Mouse (Mus musculus): ENCODE measurements around the gene Exosc9.

Exosc9 gene

DNA sequence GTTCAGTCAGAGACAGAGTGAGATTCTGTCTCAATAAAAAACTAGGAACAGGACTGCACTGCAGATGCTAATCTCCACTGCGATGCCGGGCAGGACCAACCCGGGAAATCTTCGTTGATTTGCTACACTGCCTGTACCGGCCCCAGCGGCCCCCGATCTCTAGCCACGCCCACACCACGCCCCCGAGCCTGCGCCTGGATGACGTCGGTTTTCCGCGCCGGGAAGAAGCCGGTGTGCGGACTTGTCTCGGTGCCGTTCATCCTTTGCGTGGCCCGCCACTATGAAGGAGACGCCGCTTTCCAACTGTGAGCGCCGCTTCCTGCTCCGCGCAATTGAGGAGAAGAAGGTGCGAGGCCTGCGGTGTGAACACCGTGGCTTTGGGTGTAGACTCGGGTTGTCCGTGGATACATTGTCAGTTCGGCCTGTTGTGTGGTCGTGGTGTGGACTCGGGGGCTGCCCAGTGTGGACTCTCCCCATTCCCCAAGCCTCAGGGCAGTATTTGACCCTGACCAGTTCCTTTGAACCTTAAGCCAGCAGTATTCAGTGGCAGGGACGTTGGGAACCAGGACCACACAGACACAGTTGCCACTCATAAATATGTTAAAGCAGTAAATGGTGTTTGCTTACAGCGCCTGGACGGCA is at the start of gene Exosc9:
TSS of gene Exosc9 (plus strand) at position 201 of the 642 bp plus-strand sequence.
- peak; percentile 95 for DNase-seq

DNA sequence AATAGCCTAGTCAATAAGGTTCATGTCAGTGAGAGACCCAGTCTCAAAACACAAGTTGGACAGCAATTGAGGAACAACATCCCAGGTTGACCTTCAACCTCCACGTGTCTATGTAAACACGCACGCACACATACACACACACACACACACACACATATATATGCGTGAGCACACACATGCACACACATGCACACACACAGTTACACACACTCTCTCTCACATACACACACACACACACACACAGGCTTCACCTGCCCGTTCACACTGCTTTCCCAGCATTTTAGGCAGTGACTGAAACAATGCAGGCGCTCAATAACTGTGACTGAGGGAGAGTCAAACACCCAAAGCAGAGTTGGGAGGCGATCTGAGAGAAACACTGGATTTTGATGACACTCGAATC is 47.1 kb upstream of the Exosc9 start:
- DNase-seq: no peak

DNA sequence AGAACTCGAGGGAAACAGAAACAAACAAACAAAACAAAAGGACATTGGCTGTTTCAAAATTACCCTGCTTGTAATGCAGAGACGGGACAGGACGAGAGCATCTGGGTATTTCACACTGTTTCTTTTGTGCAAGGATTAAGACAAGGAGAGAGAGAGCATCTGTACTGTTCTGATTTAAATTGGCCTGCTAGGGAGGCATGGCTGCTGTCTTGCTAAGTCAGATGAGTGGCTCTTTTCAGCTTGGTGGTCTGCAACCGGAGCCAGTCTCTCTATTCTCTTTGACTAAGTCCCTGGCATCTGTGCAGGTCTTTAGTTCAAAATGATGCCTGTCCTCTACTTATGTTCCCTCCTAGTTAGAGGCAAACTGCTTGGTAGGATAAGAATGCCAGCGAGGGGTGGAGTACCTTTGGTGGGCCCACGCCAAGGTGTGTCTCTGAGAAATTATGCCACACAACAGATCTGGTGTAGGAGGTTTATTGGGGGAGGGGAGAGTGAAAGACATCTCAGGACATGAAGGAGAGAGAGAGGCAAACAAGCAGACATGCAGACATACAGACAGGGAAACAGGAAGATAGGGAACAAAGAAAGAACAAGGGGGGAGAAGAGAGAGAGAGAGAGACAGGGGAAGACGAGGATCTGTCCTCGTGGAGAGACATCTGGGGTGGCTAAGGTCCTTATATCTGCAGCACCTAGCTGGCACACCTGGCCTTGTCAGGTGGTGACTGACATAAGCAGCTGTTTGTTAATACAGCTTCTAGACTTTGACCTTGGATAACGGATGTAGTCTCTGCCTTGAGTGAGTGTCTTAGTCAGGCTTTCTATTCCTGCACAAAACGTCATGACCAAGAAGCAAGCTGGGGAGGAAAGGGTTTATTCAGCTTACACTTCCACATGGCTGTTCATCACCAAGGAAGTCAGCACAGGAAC is 46.3 kb upstream of the Exosc9 start:
- no peak for DNase-seq

DNA sequence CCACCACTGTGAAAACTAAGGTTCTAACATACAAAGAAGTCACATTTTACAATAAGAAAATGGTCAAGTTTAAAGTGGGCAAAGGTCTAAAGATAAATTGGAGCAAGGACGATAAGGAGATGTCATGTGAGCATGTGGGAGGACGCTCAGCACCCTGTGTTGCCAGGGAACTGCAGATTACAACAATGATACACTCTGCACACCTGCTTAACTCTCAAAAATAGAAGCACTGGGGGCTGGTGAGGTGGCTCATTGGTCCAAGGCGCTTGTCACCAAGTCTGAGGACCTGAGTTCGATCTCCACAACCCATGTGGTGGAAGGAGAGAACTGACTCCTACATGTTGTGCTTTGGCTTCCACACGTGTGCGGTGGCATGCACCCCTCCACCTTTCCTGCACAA is 40.9 kb upstream of the Exosc9 start:
- DNase-seq: no peak

- DNase-seq: no peak
Observed at GRCm38 (mm10) chr3:36516196-36516595, 36.2 kb upstream of the Exosc9 start.

DNA sequence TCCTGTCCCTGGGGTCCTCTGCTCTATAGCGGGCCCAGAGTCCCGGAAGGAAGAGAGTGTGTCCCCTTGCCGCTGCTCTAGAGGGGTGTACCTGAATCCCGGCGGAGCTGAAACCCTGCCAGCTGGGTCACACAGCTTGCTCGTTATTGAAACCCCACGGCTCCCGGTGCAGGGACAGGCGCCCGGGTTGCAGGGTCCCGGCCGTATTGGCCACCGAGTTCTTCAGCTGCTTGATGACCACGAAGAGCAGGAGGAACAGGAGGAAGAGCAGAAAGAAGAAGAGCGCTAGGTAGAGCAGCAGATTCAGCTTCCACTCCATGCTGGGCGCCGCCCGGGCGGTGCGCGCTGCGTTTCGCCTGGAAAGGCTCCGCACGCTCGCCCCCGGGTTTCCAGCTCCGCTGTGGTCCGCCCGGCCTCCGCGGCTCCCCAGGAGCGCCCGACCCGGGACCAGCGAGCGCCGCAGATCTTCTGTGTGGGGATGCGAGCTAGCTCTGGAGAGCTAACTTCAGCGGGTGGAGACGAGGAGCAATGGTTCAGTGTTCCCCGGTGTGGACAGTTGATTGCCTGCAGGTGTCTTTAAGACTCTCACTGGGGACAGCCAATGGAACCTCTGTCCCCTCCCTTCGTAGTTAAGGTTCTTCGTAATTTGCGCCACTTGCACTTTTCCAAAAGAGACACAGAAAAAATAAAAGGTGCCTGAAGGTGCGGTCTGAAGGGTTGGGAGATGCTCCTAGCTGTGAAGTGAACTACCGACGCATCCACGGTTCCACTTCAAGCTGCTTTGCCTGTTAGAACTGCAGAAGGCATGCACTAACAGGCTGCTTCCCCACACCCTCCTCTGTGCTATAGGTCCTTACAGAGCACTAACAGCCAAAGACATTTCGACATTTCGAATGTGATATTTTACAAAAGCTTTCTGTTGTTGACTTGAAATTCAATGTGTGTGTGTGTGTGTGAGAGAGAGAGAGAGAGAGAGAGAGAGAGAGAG is 31.0 kb upstream of the Exosc9 start, which contains the start of gene Gm11549:
TSS of gene Gm11549 (minus strand) at position 741 of the 988 bp plus-strand sequence.
- DNase-seq: no peak

DNA sequence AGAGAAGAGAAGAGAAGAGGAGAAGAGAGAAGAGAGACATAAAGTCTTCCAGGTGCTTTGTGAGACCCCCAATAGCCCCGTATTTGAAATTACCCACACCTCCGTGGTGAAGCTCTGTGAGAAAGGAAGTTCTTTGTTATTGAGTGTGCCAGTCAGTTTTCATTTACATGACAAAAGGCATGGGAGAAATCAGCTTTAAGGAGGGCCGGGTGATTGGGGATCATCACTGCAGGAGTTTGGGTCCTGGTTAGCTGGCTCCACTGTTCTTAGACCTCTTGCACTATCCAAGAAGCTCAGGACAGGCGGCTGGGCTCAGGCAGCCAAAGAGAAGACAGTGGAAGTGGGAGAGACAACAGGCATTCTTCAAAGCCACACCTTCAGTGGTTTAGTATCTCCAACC is 30.3 kb upstream of the Exosc9 start:
- no peak for DNase-seq

GRCm38 (mm10) chr3:36524466-36524865 is 27.9 kb upstream of the Exosc9 start:
- no peak for DNase-seq

- DNase-seq: no peak
Observed at GRCm38 (mm10) chr3:36530345-36530744, 22.1 kb upstream of the Exosc9 start.

DNA sequence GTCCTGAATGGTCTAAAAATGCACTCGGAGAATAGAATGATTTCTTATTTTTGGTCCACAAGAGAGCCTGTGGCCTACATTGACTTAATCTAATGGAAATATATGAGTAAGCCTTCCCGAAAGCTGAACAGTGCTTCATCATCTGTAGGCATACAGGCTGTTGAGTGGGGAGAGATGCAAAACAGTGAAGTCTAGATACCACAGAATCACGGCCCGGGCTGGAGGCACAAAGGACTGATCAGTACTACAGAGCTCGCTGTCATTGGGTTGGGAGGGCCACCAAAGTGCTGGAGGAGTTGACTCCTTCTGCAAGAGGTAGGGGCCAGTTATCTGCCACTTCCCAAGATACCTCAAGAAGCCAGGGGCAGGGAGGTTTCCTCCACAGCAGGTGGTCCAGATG is 21.6 kb upstream of the Exosc9 start:
- DNase-seq: no peak

DNA sequence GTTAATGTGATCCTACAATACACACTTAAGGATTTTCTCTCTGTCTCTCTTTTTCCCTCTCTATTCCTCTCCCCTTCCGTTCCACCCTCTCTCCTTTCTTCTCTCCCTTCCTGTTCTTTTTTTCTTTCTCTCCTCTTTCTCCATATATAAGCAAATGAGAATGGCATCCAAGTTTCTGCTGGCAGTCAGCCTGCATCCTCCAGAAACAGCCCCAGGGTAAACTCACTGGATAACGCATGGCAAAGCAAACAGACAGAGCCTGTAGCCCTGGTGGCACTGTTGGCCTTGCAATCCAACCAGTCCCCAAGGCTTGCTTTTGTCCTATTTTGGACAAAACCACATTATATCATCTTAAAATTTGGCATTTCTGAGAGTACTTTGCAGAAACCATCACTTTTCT is 21.2 kb upstream of the Exosc9 start:
- no peak for DNase-seq

GRCm38 (mm10) chr3:36531979-36532542 is 20.3 kb upstream of the Exosc9 start:
- DNase-seq: no peak

DNA sequence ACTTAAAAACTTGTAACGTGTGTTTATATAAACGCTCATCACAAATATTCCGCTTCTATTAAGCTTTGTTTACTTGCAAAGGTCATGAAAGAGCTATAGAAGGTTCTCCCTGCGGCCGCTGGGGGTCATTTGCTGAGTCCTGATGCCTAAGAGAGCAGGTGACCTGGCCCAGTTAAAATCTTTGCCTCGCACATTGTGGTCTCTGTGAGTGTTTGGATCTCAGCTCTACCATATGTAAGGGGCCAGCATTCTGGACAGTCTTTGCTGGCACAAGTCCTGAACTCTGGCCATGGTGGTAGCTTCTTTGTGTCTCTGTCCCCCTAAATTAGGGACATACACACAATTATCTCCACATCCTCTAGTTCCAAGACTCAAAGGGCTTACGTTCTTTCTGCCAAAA is 19.7 kb upstream of the Exosc9 start:
- DNase-seq: no peak

- no peak for DNase-seq
Observed at GRCm38 (mm10) chr3:36533201-36533672, 19.2 kb upstream of the Exosc9 start.

DNA sequence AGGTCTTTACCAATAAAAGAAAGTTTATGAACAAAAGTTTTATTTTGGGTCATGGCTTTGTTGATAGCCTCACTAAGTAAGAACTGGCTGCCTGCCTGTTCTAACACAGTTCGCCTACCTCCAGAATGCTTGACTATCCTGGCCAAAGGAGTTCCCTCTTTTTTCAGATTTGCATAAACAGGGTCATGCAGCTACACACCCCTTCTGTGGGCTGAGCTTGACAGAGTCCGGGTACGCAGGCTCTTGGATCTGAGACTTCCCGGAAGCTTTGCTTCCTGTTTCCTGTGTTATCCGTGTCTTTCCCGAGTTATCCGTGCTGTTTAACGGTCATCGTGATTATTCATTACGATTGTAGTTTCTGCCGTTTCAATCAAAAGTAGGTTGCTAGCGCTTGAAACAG is 16.4 kb upstream of the Exosc9 start:
- no peak for DNase-seq

GRCm38 (mm10) chr3:36537701-36538470 is 14.5 kb upstream of the Exosc9 start:
- no peak for DNase-seq

- no peak for DNase-seq
Observed at GRCm38 (mm10) chr3:36540756-36541155, 11.7 kb upstream of the Exosc9 start.

- no peak for DNase-seq
Observed at GRCm38 (mm10) chr3:36541399-36541798, 11.0 kb upstream of the Exosc9 start.

GRCm38 (mm10) chr3:36544961-36545360 is 7.4 kb upstream of the Exosc9 start:
- DNase-seq: no peak

DNA sequence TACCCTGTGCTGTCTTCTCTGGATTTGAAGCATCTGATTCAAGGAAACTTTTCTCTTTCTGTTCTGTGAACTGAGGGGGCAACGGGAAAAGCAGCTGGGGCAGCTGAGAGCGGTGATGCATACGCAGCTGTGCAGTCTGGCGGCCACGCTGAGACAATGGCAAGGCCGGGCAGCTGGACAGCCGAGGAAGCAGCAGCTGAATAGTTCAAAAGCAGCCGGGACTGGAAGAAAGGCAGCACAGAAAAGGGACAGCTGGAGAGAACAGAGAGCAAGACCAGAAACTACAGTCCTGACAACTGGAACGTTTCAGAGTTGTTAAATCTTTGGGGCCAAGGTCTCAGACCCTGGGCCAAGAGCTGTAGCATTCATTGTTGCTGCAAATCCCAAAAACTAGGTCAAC is 1.1 kb upstream of the Exosc9 start:
- DNase-seq: no peak

DNA sequence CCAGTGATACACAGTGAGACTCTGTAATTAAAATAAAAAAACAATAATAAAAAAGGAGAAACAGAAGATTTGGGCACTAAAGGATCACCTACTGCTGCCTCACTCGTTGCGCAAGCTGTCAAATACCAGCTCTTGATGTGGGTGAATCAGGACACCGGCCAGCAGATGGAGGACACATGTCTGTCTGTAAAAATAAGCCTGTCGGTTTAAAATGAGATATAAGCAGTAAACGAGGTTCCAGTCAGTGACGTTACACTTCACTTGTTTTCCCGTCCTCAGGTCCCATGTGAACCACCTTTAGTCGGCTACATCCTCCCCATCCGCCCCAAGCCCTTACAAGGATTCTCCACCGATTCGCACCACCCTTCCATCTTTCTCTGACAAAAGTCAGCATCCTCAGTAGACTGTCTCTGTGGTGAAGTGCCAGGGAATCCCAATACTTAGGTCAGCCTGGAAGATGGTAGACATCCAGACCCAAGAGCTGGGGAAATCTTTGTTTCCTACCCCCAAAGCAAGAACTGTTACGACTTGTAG is 488 bp upstream of the Exosc9 start:
- DNase-seq: peak in 1 of 2 experiments; percentile 5
